Mouse (Mus musculus) kidney, embryonic 14.5 days (tissue): ENCODE results near the gene Klrc2. TPM values are rescaled to one million over a fixed set of nuclear protein-coding genes. Genes with fewer than 3 reads are reported as not detected.
"Not testable (repeated sequence)": the region's sequence is repeated elsewhere in the genome, so short reads cannot be mapped to it uniquely, and the experiment has no call there.

ENCODE experiments used
- ATAC-seq: fragments of 200-750 bp; cut with Nextera tagmentation; 2 replicates; pipeline ENCODE4 v1.8.0; 2017; ENCODE audit warnings: moderate number of reproducible peaks, mild to moderate bottlenecking, moderate TSS enrichment, moderate library complexity; ENCODE audit not compliant: low FRiP score, low TSS enrichment
- H3K27ac ChIP-seq: fragments of 300-500 bp; sonication (generic); 2 replicates; pipeline ENCODE4 v1.5.1; 2014; ENCODE audit warnings: low read depth, mild to moderate bottlenecking, low read length, moderate library complexity, mixed read lengths
- H3K27me3 ChIP-seq: fragments of 300-500 bp; sonication (generic); 2 replicates; pipeline ENCODE4 v1.6.1; 2014; ENCODE audit warnings: mild to moderate bottlenecking, low read length; ENCODE audit not compliant: control insufficient read depth, insufficient read depth
- H3K36me3 ChIP-seq: fragments of 300-500 bp; sonication (generic); 2 replicates; pipeline ENCODE4 v1.6.1; 2014; ENCODE audit warnings: low read length, mixed read lengths; ENCODE audit not compliant: control insufficient read depth, insufficient read depth
- H3K4me1 ChIP-seq: fragments of 300-500 bp; sonication (generic); 2 replicates; pipeline ENCODE4 v1.6.1; 2014; ENCODE audit warnings: low read length, mixed read lengths; ENCODE audit not compliant: control insufficient read depth, insufficient read depth
- H3K4me2 ChIP-seq: fragments of 300-500 bp; sonication (generic); replicated peaks from 2 replicates; pipeline ENCODE4 v1.6.1; 2014; ENCODE audit warnings: low read depth, mild to moderate bottlenecking, low read length
- H3K4me3 ChIP-seq: fragments of 300-500 bp; sonication (generic); 2 replicates; pipeline ENCODE4 v1.5.1; 2014; ENCODE audit warnings: mild to moderate bottlenecking, low read length
- H3K9ac ChIP-seq: fragments of 300-500 bp; sonication (generic); 2 replicates; pipeline ENCODE4 v1.6.1; 2014; ENCODE audit warnings: low read depth, mild to moderate bottlenecking, low read length, moderate library complexity
- H3K9me3 ChIP-seq: fragments of 300-500 bp; sonication (generic); 2 replicates; pipeline ENCODE4 v1.6.1; 2016; ENCODE audit warnings: low read length; ENCODE audit not compliant: control insufficient read depth
- WGBS: fragments of 180-500 bp; shearing (Covaris S2); extraction: QIAGEN DNeasy Blood & Tissue Kit; methylation state at CpG from one replicate; pipeline ENCODE4 v1.1.7; 2014; 5-methylcytosine and 5-hydroxymethylcytosine counted together
- polyA plus RNA-seq: library from polyadenylated mRNA; unstranded; fragments of >200 nt; fragmentation: Nextera tagmentation; extraction: Ambion mirVana; gene quantifications from 2 replicates; pipeline ENCODE4 v1.2.1, GENCODE M21; 2014

Gene Klrc2
- polyA plus RNA-seq = not detected in 2 replicates

DNA sequence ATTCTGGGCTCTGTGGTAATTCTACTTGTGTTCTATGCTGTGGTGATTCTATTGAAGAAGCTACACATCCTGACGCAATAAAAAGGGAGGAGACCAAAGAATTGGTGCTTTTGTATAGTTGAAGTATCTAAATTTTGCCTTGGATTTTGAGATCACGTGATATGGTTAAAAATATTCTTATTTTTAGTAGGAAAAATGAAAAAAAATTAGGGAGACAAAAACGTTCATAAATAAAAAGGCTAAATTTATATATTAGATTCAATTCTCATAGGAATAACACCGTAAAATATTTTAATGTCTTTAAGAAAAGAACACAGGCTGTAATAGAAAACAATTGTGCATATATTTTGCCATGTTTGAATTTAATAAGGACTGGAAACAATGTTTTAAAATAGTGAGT is at the start of gene Klrc2:
TSS of gene Klrc2 (minus strand) at position 101 of the 400 bp plus-strand sequence.
- not testable (repeated sequence) for H3K4me2 ChIP-seq, H3K4me3 ChIP-seq, H3K9me3 ChIP-seq, H3K36me3 ChIP-seq, H3K27ac ChIP-seq, H3K4me1 ChIP-seq, H3K9ac ChIP-seq, H3K27me3 ChIP-seq, ATAC-seq
- 88% methylated on average over 4 of the region's 4 CpGs for WGBS

DNA sequence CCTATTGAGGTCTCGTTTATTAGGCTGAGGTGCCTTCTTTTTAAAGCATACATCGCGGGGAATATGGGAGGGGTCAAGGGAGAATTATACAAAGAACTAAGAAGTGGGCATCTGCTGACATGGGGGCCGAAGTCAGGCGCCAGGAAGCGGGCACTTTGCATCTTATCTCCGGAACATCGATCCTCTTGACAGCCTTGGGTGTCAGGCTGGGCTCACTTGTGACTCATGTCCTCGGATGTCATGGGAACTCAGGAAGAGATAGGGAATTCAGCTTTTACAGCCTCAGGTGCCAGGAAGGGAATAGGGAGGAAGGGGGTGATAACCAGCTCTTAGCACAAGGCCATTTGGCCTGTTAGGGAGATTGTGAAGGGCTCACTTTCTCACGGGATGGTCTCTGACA is 30.9 kb upstream of the Klrc2 start:
- not testable (repeated sequence) for H3K4me2 ChIP-seq, H3K27me3 ChIP-seq, H3K9ac ChIP-seq, H3K4me3 ChIP-seq, H3K27ac ChIP-seq, H3K4me1 ChIP-seq, H3K36me3 ChIP-seq, H3K9me3 ChIP-seq, ATAC-seq
- WGBS = 55% methylated on average over 10 of the region's 10 CpGs

DNA sequence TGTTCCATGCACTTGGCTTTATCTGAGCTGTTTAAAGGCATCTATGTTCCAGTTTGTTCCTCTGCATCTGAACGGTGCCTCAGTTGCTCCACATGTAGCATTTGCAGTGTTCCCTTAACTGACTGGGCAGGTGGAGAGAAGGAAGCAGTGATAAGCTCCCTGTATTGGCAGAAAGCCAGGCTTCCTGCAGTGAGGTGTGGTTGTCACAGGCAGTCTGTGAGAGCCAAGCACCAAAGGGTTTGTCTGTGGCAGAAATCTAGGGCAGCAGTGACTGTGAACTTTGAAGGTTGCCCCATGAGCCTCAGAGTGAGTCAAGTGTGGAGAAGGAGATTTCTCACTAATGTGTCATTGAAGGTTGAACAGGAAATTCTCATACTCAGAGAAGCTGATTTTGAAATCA is 19.9 kb upstream of the Klrc2 start:
- H3K9ac ChIP-seq = no peak overlapping the region
- no peak overlapping the region for H3K27ac ChIP-seq
- no peak overlapping the region for H3K4me3 ChIP-seq
- 71% methylated on average over 1 of the region's 1 CpGs for WGBS
- H3K4me1 ChIP-seq = no peaks in the 10 kb centered on the region
- no peaks in the 10 kb centered on the region for H3K36me3 ChIP-seq
- no peak overlapping the region for H3K4me2 ChIP-seq
- H3K27me3 ChIP-seq = no peaks in the 10 kb centered on the region
- ATAC-seq = no peak
- no peaks in the 10 kb centered on the region for H3K9me3 ChIP-seq

DNA sequence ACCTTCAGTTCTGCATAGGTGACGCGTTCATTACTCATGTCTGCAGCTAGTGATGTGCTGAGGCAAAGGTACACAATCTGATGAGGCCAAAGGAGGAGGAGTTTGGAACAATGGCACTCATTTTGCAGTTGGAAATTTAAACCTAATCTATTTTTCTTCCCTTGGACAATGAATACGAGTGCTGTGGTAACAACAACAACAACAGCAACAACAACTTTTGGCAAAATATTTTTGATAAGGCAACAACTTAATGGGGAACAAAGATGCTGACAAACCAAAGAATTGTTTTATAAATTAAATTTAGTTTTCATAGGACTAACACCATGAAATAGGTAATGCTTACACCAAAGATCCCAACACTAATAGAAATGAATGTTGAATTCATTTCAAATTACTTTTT is 18.4 kb upstream of the Klrc2 start, which contains the start of gene Klrc1:
TSS of gene Klrc1 (minus strand) at position 101 of the 400 bp plus-strand sequence.
- H3K27me3 ChIP-seq = no peaks in the 10 kb centered on the region
- no peak for ATAC-seq
- 88% methylated on average over 3 of the region's 3 CpGs for WGBS

DNA sequence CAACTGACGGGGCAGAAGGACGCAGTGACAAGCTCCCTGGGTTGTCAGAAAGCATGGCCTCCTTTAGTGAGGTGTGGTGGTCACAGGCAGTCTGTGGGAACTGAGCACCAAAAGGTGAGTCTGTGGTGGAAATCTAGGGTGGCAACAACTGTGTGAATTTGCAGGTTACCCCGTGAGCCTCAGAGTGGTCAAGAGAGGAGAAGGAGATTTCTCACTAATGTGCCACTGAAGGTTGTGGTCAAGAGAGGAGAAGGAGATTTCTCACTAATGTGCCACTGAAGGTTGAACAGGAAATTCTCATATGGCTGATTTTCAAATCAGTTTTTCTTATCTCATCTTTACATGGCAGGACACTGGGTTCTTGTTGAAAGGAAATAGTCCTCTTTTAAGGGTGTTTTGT is 812 bp upstream of the Klrc2 start:
- not testable (repeated sequence) for ATAC-seq, H3K27me3 ChIP-seq, H3K27ac ChIP-seq, H3K9me3 ChIP-seq, H3K4me1 ChIP-seq, H3K4me2 ChIP-seq, H3K9ac ChIP-seq, H3K36me3 ChIP-seq, H3K4me3 ChIP-seq
- no CpG with 5 or more reads among the region's 3 CpGs for WGBS

More for the DNA sequence above, 18.4 kb upstream of the Klrc2 start, which contains the start of gene Klrc1:
- no peaks in the 10 kb centered on the region for H3K9me3 ChIP-seq
- no peaks in the 10 kb centered on the region for H3K4me1 ChIP-seq
- no peak within 1 kb of the TSS for H3K27ac ChIP-seq
- H3K36me3 ChIP-seq = no peaks in the 10 kb centered on the region
- no peak within 1 kb of the TSS for H3K9ac ChIP-seq
- no peak within 1 kb of the TSS for H3K4me3 ChIP-seq
- no peak within 1 kb of the TSS for H3K4me2 ChIP-seq

DNA sequence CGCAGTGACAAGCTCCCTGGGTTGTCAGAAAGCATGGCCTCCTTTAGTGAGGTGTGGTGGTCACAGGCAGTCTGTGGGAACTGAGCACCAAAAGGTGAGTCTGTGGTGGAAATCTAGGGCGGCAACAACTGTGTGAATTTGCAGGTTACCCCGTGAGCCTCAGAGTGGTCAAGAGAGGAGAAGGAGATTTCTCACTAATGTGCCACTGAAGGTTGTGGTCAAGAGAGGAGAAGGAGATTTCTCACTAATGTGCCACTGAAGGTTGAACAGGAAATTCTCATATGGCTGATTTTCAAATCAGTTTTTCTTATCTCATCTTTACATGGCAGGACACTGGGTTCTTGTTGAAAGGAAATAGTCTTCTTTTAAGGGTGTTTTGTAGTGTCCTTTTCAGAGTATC is 16.4 kb downstream of the Klrc2 start:
- H3K4me1 ChIP-seq, H3K27me3 ChIP-seq, H3K36me3 ChIP-seq, H3K9me3 ChIP-seq, H3K4me2 ChIP-seq, H3K27ac ChIP-seq, H3K9ac ChIP-seq, ATAC-seq, H3K4me3 ChIP-seq: not testable (repeated sequence)
- WGBS = 67% methylated on average over 1 of the region's 3 CpGs

DNA sequence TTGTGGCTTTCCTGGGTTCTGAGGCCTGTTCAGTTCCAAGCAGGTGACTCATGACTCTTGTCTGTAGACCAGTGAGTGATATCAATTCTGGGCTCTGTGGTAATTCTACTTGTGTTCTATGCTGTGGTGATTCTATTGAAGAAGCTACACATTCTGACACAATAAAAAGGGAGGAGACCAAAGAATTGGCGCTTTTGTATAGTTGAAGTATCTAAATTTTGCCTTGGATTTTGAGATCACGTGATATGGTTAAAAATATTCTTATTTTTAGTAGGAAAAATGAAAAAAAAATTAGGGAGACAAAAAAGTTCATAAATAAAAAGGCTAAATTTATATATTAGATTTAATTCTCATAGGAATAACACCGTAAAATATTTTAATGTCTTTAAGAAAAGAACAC is 17.3 kb downstream of the Klrc2 start, which contains the start of gene Klrc3:
TSS of gene Klrc3 (minus strand) at position 101 of the 400 bp plus-strand sequence.
- not testable (repeated sequence) for ATAC-seq, H3K9ac ChIP-seq, H3K36me3 ChIP-seq, H3K27me3 ChIP-seq, H3K4me1 ChIP-seq, H3K27ac ChIP-seq, H3K9me3 ChIP-seq, H3K4me3 ChIP-seq, H3K4me2 ChIP-seq
- WGBS = 84% methylated on average over 3 of the region's 3 CpGs

DNA sequence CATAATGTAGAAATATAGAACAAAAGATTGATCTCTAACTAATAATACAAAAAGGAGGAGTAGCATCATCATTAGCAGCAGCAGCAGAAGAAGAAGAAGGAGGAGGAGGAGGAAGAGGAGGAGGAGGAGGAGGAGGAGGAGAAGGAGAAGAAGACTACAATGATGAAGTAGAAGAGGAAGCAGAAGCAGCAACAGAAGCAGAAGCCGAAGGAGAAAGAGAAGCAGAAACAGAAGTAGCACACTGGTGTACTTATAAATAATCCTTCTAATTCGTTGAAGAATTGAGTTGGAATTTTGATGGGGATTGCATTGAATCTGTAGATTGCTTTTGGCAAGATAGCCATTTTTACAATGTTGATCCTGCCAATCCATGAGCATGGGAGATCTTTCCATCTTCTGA is 29.4 kb downstream of the Klrc2 start:
- ATAC-seq, H3K4me3 ChIP-seq, H3K9me3 ChIP-seq, H3K27me3 ChIP-seq, H3K27ac ChIP-seq, H3K4me1 ChIP-seq, H3K4me2 ChIP-seq, H3K36me3 ChIP-seq, H3K9ac ChIP-seq: not testable (repeated sequence)
- 82% methylated on average over 2 of the region's 2 CpGs for WGBS

DNA sequence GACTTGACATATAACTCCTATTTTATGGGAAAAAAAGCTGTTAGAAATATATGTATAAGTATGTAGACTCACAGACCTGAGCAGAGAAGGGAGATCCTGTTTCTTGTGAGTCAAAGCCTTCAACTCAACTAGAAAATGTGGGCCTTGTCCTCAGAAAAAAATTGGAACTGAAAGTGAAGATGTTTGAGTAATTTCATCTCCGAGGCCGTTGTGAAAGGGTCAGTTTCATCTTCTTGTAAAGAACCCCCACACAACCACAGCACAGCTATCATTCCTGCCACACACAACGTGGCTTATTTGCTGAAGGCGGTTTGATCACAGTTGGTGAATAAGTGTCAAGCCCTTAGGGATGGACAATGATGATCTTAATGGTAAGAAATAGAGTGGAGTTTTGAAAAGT is 36.8 kb downstream of the Klrc2 start, which contains the start of gene Klrk1:
TSS of gene Klrk1 (minus strand) at position 130 of the 400 bp plus-strand sequence.
- H3K4me3 ChIP-seq = no peak within 1 kb of the TSS
- no peak within 1 kb of the TSS for H3K4me2 ChIP-seq
- no peaks in the 10 kb centered on the region for H3K27me3 ChIP-seq
- WGBS = 82% methylated on average over 4 of the region's 4 CpGs
- ATAC-seq = no peak
- H3K4me1 ChIP-seq = no peaks in the 10 kb centered on the region
- no peak within 1 kb of the TSS for H3K27ac ChIP-seq
- H3K9me3 ChIP-seq = no peaks in the 10 kb centered on the region
- H3K9ac ChIP-seq = no peak within 1 kb of the TSS
- H3K36me3 ChIP-seq = no peaks in the 10 kb centered on the region
